Mouse (Mus musculus) MN1 (cell line): ENCODE measurements at regions not wholly inside any gene's neighbourhood (a gene's known extent, or its start where the extent isn't known, plus 50 kb on each side); places are given as distances from the start of the nearest gene placed in this dataset.

Experiments
- DNase-seq: peaks from one replicate; pipeline ENCODE4 v3.0.0-alpha.2; 2016; ENCODE audit warnings: low spot score

DNA sequence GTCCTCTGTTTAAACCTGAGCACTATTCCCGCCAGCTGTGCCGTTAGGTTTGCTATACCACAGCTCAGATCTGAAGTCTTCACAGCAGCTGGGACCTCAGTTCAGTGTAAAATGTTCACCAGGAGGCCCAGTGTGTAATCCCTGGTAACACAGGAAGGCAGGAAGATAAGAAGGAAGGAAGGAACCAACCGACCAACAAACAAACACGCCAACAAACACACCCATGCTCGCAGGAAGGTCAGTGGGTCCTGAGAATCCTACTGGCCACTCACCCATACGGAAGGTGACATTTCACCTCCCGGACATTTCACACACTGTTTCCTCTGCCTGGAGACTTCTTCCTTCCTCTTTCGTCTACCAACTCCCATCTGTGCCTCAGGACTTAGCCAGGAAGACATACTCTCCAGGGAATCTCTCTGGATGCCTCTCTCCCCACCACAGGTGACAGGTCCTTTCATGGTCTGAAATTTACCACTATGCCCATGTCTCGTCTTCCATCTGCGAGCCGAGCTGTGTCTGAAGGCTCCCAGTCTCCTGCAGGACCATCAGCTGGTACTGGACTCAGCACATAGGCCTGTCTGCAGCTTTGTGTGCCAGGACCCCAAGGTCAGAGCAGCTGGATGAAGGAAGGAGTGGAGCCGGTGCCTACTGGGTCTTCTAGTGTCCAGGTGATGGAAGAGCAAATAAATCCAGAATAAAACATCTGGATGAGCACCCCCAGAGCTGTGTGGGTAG, 61.1 kb upstream of the Xpa start:
- DNase-seq: no peak

DNA sequence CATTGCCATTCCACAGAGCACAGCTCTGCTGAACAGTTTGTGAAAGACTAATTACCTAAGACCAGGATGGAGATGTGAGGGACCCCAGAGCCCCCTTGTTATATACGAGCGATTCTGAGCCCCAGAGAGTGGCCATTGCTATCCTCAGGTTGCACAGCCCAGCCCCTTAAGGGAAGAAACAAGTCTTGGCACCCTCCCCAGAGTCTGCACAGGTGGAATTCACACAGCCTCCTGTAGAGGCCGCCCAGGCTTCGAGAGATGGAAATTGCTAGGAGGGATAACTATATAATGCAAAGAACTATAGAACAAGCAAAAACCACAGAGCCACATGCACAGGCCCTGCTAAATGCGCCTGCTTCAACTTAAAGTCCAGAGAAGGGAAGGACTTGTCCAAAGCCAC, 62.7 kb upstream of the Xpa start:
- DNase-seq: peak; percentile 6

DNA sequence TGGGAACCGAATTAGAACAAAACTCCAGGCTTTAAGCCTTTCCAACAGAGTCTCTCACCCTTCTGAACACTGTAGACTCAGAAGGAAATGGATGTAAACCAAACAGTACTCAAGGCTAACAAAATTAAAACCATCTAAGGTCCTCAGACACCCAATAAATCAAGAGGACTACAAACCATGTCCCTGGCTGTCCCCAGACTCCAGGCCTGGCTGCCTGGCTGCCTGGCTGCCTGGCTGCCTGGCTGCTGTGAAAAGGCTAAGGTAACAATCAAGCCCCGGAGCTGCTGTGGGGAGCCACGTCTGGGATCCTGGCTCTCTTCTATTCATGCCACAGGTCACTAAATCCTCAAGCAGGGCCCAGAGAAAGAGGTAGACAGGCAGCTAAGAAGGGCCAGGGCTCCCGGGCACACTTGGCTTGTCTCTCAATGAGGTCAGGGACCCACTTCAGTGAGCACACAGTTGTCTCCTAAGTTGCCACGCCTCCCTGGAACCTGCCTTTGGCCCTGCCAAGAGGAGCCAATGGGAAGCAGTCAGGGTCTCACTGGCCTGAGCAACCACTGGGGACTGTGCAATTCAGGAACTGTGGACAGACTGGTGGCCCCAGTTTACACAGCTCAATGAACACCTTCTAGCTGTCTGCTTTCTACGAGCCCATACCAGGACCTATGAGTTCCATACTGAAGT, 72.6 kb upstream of the Xpa start:
- no peak for DNase-seq

DNA sequence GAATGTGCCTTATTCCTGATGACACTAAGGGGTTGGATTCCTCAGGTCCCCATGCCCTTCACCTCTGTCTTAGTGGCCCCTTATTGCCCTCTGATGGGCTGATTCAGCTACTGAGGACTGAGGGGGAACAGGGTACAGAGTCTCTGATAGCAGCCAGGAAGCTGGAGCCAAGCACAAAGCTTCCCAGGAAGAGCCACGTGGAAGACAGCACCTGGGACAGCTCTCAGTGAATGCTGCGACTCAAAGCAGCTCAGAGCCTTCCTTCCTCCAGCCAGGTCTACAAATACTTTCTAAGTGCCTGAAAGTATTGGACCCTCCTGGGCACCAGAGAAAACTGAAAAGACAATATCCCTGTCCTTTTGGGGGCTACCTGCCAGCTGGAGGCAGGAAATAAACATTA, 72.3 kb upstream of the Foxe1 start:
- DNase-seq: no peak

DNA sequence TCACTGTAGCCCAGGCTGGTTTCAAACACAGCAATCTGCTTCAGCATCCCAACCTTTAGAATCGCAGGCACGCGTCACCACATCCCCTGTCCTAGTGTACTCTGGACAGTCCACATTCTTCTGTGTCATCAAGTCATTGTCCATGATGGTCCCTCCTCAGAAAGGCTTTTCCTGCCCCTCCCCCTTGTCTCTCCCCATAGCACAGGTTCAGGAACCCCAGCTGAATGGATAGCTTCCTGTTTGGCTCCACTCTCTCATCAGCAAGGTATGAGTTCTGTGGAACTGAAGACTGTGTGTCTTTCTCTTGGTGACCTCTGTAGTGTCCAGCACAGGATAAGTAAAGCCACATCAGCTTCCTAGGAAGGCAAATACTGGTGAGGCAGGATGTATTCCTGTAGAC, 67.6 kb upstream of the Foxe1 start:
- no peak for DNase-seq

DNA sequence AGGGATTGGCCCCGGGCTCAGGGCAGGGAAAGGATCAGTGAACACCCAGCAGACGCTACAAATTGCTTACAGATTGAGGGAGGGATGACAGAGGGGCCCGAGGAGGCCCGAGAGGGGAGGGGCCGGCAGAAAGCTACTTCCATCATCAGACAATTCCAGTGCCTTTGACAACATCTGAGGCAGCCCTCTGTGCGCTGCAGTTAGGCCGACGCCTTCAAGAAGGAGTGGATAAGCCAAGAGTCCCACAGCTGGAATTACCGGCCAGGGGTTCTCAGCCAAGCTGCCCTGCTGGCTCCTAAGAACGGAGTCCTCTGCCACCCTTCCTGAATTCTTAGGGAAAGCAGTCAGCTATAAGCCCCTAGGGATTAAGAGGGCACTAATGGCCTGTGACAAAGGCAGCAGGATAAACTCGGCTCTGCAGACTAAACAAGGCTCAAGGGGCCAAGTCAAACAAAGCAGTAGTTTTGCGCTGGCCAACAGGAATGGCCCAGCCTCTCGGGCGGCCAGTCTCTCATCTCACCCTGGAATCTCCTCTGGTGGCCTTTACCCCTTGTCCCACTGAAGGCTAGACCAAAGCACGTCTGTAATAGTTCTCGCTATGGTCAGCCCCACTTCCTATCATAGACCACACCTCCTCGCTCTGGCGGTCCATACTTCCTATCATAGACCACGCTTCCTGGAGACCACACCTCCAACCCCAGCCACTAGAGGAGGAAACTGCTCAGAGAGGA, 66.4 kb upstream of the Foxe1 start:
- DNase-seq: no peak

DNA sequence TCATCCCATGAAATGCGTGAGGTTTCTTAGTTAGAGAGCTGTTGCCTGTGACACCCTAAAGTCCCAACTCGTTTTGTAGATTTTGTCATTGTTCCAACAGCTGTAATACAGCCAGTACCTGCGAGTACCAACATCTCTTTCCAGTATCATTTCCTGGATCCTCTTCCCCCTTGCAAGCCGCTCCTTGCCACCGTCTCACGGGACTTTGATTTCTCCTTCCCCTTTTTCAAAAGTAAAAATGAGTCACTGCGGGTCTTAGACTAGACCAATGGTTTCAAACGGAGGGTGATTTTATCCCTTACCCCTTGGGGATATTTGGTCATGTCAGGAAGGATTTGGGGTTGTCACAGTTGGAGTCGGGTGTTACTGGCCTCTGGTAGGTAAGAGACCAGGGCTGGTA, 56.5 kb upstream of the Foxe1 start:
- DNase-seq: no peak

DNA sequence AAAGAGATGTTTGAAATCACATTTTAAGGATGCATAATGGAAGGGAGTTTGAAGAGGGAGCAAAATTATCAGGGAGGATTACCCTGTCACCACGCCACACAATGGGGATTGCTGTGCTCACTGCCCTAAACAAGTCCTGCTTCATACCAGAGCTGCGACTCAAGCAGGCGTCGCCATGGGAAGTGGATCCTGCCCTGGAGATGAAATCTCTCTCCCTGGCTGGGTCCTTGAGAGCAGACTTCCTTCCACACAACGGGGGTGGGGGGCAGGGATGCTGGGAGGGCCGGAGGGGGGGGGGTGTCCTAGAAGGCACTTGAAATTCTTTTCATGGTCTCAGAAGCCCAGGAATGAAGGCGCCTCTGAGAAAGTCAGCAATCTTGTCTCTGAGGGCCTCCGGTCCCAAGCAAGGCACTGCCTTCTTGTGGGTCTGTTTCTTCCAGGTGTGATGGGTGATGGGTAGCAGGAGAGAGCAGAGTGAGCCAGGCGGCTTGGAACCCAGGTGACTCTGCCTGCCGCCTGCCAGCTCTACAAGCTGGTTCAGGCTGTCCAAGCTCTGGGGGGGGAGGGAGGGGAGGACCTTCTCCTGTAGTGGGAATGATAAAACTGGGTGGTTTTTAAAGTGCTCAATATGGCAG, 51.7 kb upstream of the Foxe1 start:
- no peak for DNase-seq
